Mouse (Mus musculus): ENCODE measurements around the gene Pappa2. TPM values are rescaled to one million over a fixed set of nuclear protein-coding genes. Genes with fewer than 3 reads are reported as not detected.

Pappa2 gene
- polyA plus RNA-seq, 2 experiments = 0.07 to 0.08 TPM

DNA sequence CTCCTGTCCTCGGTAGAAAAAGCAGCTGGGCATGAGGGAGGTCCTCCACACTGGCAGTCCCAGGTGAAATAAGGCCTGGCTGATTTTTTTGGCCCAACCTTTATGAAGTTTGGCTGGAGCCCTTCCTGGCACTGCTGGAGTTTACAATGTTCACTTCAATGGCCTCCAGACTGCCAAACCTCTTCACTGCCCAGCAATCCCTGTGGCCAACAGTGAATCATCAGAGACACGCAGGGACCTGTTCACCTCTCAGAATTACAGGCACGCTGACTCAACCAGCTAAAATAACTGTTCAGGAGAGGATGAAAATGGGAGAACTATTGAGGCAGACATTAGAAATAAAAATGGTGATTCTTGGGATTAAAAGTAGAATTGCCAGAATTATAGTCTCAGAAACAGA, 63.2 kb downstream of the Pappa2 start:
- H3K4me1 ChIP-seq (replicated peaks; ENCODE audit: control insufficient read depth in 2 of 2, insufficient read depth in 2 of 2, low read length in 1 of 2) = no peaks in the 10 kb centered on the region
- no peak for TF ChIP-seq EP300 (IDR thresholded peaks at IDR 0.05; ENCODE audit: low read depth)
- TF ChIP-seq CTCF (IDR thresholded peaks at IDR 0.05; ENCODE audit: low read depth) = no peak
- no peak overlapping the region for H3K27ac ChIP-seq
- no peak overlapping the region for H3K9ac ChIP-seq (replicated peaks)
- H3K9me3 ChIP-seq (ENCODE audit: control insufficient read depth, low read length) = no peaks in the 10 kb centered on the region
- H3K4me3 ChIP-seq (ENCODE audit: insufficient read depth in 1 of 2, low read depth in 2 of 2, low read length in 2 of 2) = no peak overlapping the region
- no peaks in the 10 kb centered on the region for H3K36me3 ChIP-seq (replicated peaks; ENCODE audit: control insufficient read depth, insufficient read depth, low read depth)
- no peaks in the 10 kb centered on the region for H3K27me3 ChIP-seq (ENCODE audit: control insufficient read depth, insufficient read depth, low read length)
- H3K4me2 ChIP-seq (ENCODE audit: low read depth) = no peak overlapping the region
- no peak for ATAC-seq (ENCODE audit: insufficient read depth)
- no peak for DNase-seq (ENCODE audit: low read depth in 3 of 3, low spot score in 3 of 3)
- WGBS (ENCODE audit: insufficient replicate concordance) = 63% methylated on average over 3 of the region's 3 CpGs

DNA sequence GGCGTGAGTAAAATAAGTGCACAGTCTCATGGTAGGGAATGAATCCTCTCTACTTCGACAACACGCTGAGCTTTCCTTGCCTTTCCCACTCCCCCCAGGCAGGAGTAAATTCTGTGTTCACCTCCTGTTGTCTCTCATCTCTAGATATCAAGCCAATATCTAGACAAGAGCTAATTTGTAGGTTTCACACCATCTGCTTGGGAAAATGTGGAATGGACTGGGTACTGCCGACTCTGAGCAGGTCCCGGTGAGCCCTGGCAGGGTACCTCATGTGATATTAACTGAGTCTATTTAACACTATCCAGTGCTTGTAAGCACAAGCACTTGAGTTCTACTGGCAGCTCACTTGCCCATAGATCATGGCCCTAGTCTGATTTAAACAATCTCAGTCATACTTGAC, 64.7 kb downstream of the Pappa2 start:
- no peak for TF ChIP-seq CTCF (IDR thresholded peaks at IDR 0.05; ENCODE audit: low read depth)
- TF ChIP-seq EP300 (IDR thresholded peaks at IDR 0.05; ENCODE audit: low read depth) = no peak
- no peaks in the 10 kb centered on the region for H3K4me1 ChIP-seq (replicated peaks; ENCODE audit: control insufficient read depth in 2 of 2, insufficient read depth in 2 of 2, low read length in 1 of 2)
- no peak overlapping the region for H3K27ac ChIP-seq
- ATAC-seq (ENCODE audit: insufficient read depth) (no peak), DNase-seq (ENCODE audit: low read depth in 3 of 3, low spot score in 3 of 3) (no peak)
- H3K4me3 ChIP-seq (ENCODE audit: insufficient read depth in 1 of 2, low read depth in 2 of 2, low read length in 2 of 2) = no peak overlapping the region
- H3K9ac ChIP-seq (replicated peaks) = no peak overlapping the region
- H3K27me3 ChIP-seq (ENCODE audit: control insufficient read depth, insufficient read depth, low read length) = no peaks in the 10 kb centered on the region
- H3K4me2 ChIP-seq (ENCODE audit: low read depth) = no peak overlapping the region
- H3K9me3 ChIP-seq (ENCODE audit: control insufficient read depth, low read length) = no peaks in the 10 kb centered on the region
- 75% methylated on average over 5 of the region's 5 CpGs for WGBS (ENCODE audit: insufficient replicate concordance)
- H3K36me3 ChIP-seq (replicated peaks; ENCODE audit: control insufficient read depth, insufficient read depth, low read depth) = no peaks in the 10 kb centered on the region

DNA sequence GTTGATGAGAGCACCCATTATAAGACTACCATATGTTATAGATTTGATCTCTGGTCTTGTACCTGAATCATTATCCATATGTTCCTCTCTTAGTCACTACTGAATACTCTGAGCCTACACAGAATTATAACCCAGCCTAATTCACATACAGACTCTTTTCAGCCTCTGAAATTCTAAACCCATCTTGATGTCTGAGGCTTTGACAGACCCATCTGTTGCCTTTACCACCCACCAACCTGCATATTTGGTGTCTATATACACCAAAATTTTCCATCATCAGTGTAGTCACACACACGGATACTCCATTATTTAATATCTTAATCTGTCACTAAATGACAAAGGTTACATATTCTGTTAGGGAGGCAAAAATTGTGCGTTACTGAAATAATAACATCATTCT, 69.6 kb downstream of the Pappa2 start:
- 46% methylated on average over 2 of the region's 2 CpGs for WGBS (ENCODE audit: insufficient replicate concordance)
- no peak overlapping the region for H3K4me2 ChIP-seq (ENCODE audit: low read depth)
- no peak overlapping the region for H3K9ac ChIP-seq (replicated peaks)
- no peaks in the 10 kb centered on the region for H3K4me1 ChIP-seq (replicated peaks; ENCODE audit: control insufficient read depth in 2 of 2, insufficient read depth in 2 of 2, low read length in 1 of 2)
- no peak overlapping the region for H3K27ac ChIP-seq
- H3K27me3 ChIP-seq (ENCODE audit: control insufficient read depth, insufficient read depth, low read length) = no peaks in the 10 kb centered on the region
- no peaks in the 10 kb centered on the region for H3K36me3 ChIP-seq (replicated peaks; ENCODE audit: control insufficient read depth, insufficient read depth, low read depth)
- DNase-seq (ENCODE audit: low read depth in 3 of 3, low spot score in 3 of 3) (no peak), ATAC-seq (ENCODE audit: insufficient read depth) (no peak)
- H3K4me3 ChIP-seq (ENCODE audit: insufficient read depth in 1 of 2, low read depth in 2 of 2, low read length in 2 of 2) = no peak overlapping the region
- no peaks in the 10 kb centered on the region for H3K9me3 ChIP-seq (ENCODE audit: control insufficient read depth, low read length)
- TF ChIP-seq EP300 (IDR thresholded peaks at IDR 0.05; ENCODE audit: low read depth) = no peak
- TF ChIP-seq CTCF (IDR thresholded peaks at IDR 0.05; ENCODE audit: low read depth) = no peak

DNA sequence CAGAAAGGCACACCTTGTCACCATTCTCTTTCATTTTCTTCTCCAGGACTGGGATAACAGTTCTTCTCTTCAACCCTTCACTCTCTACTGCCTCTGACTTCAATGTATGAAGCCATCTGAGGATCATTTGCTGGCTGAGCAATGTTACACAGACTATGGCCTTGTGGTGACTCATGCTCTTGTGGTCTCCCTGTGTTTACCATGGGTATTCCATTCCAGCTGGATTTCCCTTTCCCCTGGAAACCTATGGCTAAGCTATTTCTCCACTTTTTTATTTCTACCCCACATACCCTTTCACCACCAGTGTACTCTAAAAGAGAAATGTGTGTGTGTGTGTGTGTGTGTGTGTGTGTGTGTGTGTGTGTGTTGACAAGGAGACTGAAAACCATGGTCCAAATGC, 83.0 kb downstream of the Pappa2 start:
- no peaks in the 10 kb centered on the region for H3K4me1 ChIP-seq (replicated peaks; ENCODE audit: control insufficient read depth in 2 of 2, insufficient read depth in 2 of 2, low read length in 1 of 2)
- no peak overlapping the region for H3K4me3 ChIP-seq (ENCODE audit: insufficient read depth in 1 of 2, low read depth in 2 of 2, low read length in 2 of 2)
- DNase-seq (ENCODE audit: low read depth in 3 of 3, low spot score in 3 of 3) (no peak), ATAC-seq (ENCODE audit: insufficient read depth) (no peak)
- TF ChIP-seq CTCF (IDR thresholded peaks at IDR 0.05; ENCODE audit: low read depth) (no peak), EP300 (IDR thresholded peaks at IDR 0.05; ENCODE audit: low read depth) (no peak)
- no peaks in the 10 kb centered on the region for H3K36me3 ChIP-seq (replicated peaks; ENCODE audit: control insufficient read depth, insufficient read depth, low read depth)
- H3K9me3 ChIP-seq (ENCODE audit: control insufficient read depth, low read length) = no peaks in the 10 kb centered on the region
- no peaks in the 10 kb centered on the region for H3K27me3 ChIP-seq (ENCODE audit: control insufficient read depth, insufficient read depth, low read length)
- H3K27ac ChIP-seq = no peak overlapping the region
- no peak overlapping the region for H3K9ac ChIP-seq (replicated peaks)
- H3K4me2 ChIP-seq (ENCODE audit: low read depth) = no peak overlapping the region

DNA sequence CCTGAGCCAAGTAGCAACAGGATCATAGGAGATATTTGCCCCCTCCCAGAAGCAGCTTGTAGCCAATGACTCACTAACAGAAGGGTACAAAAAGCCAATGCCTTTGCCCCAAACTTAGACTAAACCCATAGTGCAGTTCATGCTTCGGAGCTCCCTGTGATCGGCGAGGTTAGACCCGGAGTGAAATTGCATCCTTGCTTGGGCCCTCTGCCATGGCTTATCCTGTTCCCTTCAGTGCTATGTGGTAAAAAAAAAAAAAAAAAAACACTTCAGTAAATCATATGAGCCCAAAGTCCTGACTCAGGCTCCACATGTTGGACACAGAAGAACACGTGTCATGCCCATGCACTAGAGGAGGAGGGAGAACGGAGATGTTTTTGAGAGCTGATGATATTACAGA, 85.8 kb downstream of the Pappa2 start:
- no peaks in the 10 kb centered on the region for H3K36me3 ChIP-seq (replicated peaks; ENCODE audit: control insufficient read depth, insufficient read depth, low read depth)
- H3K9me3 ChIP-seq (ENCODE audit: control insufficient read depth, low read length) = no peaks in the 10 kb centered on the region
- no peak overlapping the region for H3K9ac ChIP-seq (replicated peaks)
- no peak for DNase-seq (ENCODE audit: low read depth in 3 of 3, low spot score in 3 of 3)
- ATAC-seq (ENCODE audit: insufficient read depth) = no peak
- H3K4me2 ChIP-seq (ENCODE audit: low read depth) = no peak overlapping the region
- no peak for TF ChIP-seq EP300 (IDR thresholded peaks at IDR 0.05; ENCODE audit: low read depth)
- no peak for TF ChIP-seq CTCF (IDR thresholded peaks at IDR 0.05; ENCODE audit: low read depth)
- WGBS (ENCODE audit: insufficient replicate concordance) = 78% methylated on average over 6 of the region's 6 CpGs
- no peak overlapping the region for H3K4me3 ChIP-seq (ENCODE audit: insufficient read depth in 1 of 2, low read depth in 2 of 2, low read length in 2 of 2)
- no peaks in the 10 kb centered on the region for H3K27me3 ChIP-seq (ENCODE audit: control insufficient read depth, insufficient read depth, low read length)
- no peaks in the 10 kb centered on the region for H3K4me1 ChIP-seq (replicated peaks; ENCODE audit: control insufficient read depth in 2 of 2, insufficient read depth in 2 of 2, low read length in 1 of 2)
- no peak overlapping the region for H3K27ac ChIP-seq

DNA sequence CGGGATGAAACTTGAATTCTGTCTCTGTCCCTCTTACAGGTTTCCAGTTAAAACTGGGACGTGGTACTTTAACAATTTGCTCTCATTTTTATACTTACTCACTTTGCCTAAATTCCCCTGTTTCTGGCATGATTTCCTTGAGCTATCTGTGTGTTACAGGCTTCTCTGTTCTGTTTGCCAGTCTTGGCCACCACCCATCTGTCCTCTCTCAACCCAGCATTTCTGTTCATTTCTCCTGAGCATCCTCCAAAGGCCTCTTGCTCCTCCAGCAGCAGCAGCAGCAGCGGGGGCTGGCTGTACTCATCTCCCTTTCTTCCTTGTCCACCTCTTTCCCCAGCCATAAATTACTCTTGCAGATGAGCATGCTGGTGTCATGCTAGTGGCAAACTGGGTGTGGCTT, 104.8 kb downstream of the Pappa2 start:
- DNase-seq (ENCODE audit: low read depth in 3 of 3, low spot score in 3 of 3) (no peak), ATAC-seq (ENCODE audit: insufficient read depth) (no peak)
- WGBS (ENCODE audit: insufficient replicate concordance) = 38% methylated on average over 3 of the region's 3 CpGs
- Histone ChIP-seq H3K4me3 (ENCODE audit: insufficient read depth in 1 of 2, low read depth in 2 of 2, low read length in 2 of 2) (no peak overlapping the region), H3K27ac (no peak overlapping the region), H3K9me3 (ENCODE audit: control insufficient read depth, low read length) (no peaks in the 10 kb centered on the region), H3K36me3 (replicated peaks; ENCODE audit: control insufficient read depth, insufficient read depth, low read depth) (no peaks in the 10 kb centered on the region), H3K4me1 (replicated peaks; ENCODE audit: control insufficient read depth in 2 of 2, insufficient read depth in 2 of 2, low read length in 1 of 2) (no peaks in the 10 kb centered on the region), H3K27me3 (ENCODE audit: control insufficient read depth, insufficient read depth, low read length) (no peaks in the 10 kb centered on the region), H3K9ac (replicated peaks) (no peak overlapping the region), H3K4me2 (ENCODE audit: low read depth) (no peak overlapping the region)
- TF ChIP-seq CTCF (IDR thresholded peaks at IDR 0.05; ENCODE audit: low read depth) (no peak), EP300 (IDR thresholded peaks at IDR 0.05; ENCODE audit: low read depth) (no peak)

Measured in liver, embryonic 14.5 days (tissue).